Mouse (Mus musculus) midbrain, embryonic 12.5 days (tissue): Measurements from ENCODE around the gene Cd300lb. TPM values are rescaled to one million over a fixed set of nuclear protein-coding genes. Genes with fewer than 3 reads are reported as not detected.
A peak's percentile ranks its signal among the peaks of the same experiment; 100 is the strongest.
"Not testable (repeated sequence)": the region's sequence is repeated elsewhere in the genome, so short reads cannot be mapped to it uniquely, and the experiment has no call there.

Source experiments
- ATAC-seq: fragments of 200-750 bp; cut with Nextera tagmentation; 2 replicates; pipeline ENCODE4 v1.8.0; 2017; ENCODE audit warnings: low read depth, moderate TSS enrichment, moderate library complexity; ENCODE audit not compliant: low FRiP score
- H3K27ac ChIP-seq: fragments of 300-500 bp; sonication (generic); replicated peaks from 2 replicates; pipeline ENCODE4 v1.5.1; 2016; ENCODE audit warnings: mild to moderate bottlenecking
- H3K27me3 ChIP-seq: fragments of 300-500 bp; sonication (generic); 2 replicates; pipeline ENCODE4 v1.6.1; 2016; ENCODE audit warnings: mild to moderate bottlenecking
- H3K36me3 ChIP-seq: fragments of 300-500 bp; sonication (generic); 2 replicates; pipeline ENCODE4 v1.6.1; 2016
- H3K4me1 ChIP-seq: fragments of 300-500 bp; sonication (generic); 2 replicates; pipeline ENCODE4 v1.6.1; 2016
- H3K4me2 ChIP-seq: fragments of 300-500 bp; sonication (generic); replicated peaks from 2 replicates; pipeline ENCODE4 v1.6.1; 2016; ENCODE audit warnings: mild to moderate bottlenecking, moderate library complexity
- H3K4me3 ChIP-seq: fragments of 300-500 bp; sonication (generic); 2 replicates; pipeline ENCODE4 v1.5.1; 2016; ENCODE audit warnings: mild to moderate bottlenecking
- H3K9ac ChIP-seq: fragments of 300-500 bp; sonication (generic); replicated peaks from 2 replicates; pipeline ENCODE4 v1.6.1; 2016; ENCODE audit warnings: mild to moderate bottlenecking, moderate library complexity
- H3K9me3 ChIP-seq: fragments of 300-500 bp; sonication (generic); 2 replicates; pipeline ENCODE4 v1.6.1; 2016; ENCODE audit warnings: mild to moderate bottlenecking
- WGBS: fragments of 180-500 bp; shearing (Covaris S2); methylation state at CpG from one replicate; pipeline ENCODE4 v1.1.7; 2016; 5-methylcytosine and 5-hydroxymethylcytosine counted together
- polyA plus RNA-seq: library from polyadenylated mRNA; unstranded; fragments of >200 nt; fragmentation: Nextera tagmentation; extraction: Ambion mirVana; gene quantifications from 2 replicates; pipeline ENCODE4 v1.2.1, GENCODE M21; 2016

The Cd300lb gene
- polyA plus RNA-seq, 1 experiment from 2014 or later, result 0.08 TPM

DNA sequence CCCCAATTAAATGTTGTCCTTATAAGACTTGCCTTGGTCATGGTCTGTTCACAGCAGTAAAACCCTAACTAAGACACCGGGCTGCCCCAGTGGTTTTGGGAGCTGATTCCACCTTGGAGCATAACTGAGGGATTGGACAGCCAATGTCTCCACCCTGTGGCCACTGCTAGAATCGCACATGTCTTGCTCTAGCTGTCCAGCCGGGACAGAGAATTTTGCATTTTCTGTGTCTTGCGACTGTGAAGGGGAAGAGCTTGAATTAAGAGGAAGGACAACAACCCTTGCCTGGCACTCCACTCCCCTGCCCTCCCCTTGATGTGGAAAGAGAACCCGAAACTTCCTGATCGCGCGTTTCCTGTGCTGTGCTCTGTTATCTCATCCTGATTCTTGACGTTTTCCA is 21.3 kb downstream of the Cd300lb start:
- Histone ChIP-seq H3K27me3 (peaks cover 17% of the 10 kb centered on the region; the same call in 1 of the 2 replicates), H3K9me3 (no peaks in the 10 kb centered on the region), H3K36me3 (no peaks in the 10 kb centered on the region), H3K4me2 (no peak overlapping the region), H3K27ac (no peak overlapping the region), H3K4me1 (no peaks in the 10 kb centered on the region), H3K9ac (no peak overlapping the region), H3K4me3 (no peak overlapping the region)
- ATAC-seq, result 0 out of 2 replicates have a peak, but pooled peaks have one; percentile 4
- WGBS, result 11% methylated on average over 9 of the region's 9 CpGs

DNA sequence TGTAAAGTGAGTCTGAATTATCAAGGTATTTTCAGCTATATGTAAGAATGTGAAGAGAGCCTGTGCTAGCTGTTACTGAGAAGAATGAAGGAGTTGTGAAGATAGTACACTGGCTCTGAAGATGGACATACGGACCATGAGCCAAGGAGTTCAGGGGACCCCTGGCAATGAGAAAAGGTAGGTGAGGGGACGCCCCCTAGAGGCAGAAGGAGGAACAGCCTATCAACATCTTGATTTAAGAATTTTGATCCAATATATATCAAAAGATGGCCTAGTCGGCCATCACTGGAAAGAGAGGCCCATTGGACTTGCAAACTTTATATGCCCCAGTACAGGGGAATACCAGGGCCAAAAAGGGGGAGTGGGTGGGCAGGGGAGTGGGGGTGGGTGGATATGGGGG is 24.6 kb downstream of the Cd300lb start:
- H3K27ac ChIP-seq, H3K9ac ChIP-seq, H3K4me1 ChIP-seq, H3K9me3 ChIP-seq, H3K4me2 ChIP-seq, H3K4me3 ChIP-seq, ATAC-seq, H3K36me3 ChIP-seq: not testable (repeated sequence)
- H3K27me3 ChIP-seq, result peaks cover 17% of the 10 kb centered on the region; the same call in 1 of the 2 replicates
- WGBS, result 33% methylated on average over 3 of the region's 3 CpGs

DNA sequence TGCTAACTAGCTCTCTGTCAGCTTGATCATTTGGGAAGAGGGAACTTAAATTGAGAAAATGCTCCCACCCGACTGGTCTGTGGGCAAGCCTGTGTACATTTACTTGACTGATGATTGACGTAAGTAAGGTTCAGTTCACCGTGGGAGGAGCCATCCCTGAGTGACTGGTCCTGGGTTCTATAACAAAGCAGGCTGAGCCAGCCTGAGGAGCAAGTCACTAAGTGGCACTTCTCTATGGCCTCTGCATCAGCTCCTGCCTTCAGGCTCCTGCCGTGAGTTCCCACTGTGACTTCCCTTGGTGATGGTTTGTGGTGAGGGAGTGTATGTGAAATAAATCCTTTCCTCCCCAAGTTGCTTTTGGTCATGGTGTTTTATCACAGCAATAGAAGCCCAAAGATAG is 26.1 kb downstream of the Cd300lb start:
- Histone ChIP-seq H3K9me3 (no peaks in the 10 kb centered on the region), H3K9ac (no peak overlapping the region), H3K27me3 (0 out of 2 replicates have a peak, but pooled peaks cover 6% of the 10 kb centered on the region), H3K36me3 (no peaks in the 10 kb centered on the region), H3K4me3 (no peak overlapping the region), H3K27ac (no peak overlapping the region), H3K4me2 (no peak overlapping the region), H3K4me1 (no peaks in the 10 kb centered on the region)
- 63% methylated on average over 4 of the region's 4 CpGs for WGBS
- ATAC-seq, result no peak

DNA sequence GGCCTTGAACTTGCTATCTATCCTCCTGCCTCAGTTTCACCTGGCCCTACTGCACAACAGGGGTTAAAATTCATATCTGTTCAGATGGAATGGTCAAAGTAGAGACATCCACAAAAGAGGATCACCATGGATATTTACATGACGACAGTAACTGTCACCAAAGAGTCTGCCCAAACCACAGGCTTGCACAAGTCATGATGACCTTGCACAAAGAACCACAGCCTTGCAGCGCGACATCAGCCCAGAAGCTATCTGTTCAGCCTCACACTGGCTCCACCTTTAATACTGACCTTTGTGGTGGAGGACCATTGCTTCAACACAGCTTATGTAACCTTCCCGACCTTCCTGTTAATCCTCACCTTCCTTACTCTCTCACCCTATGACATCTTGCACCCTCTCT is 26.6 kb downstream of the Cd300lb start:
- H3K4me1 ChIP-seq, result no peaks in the 10 kb centered on the region
- no peak overlapping the region for H3K9ac ChIP-seq
- ATAC-seq, result no peak
- H3K9me3 ChIP-seq, result no peaks in the 10 kb centered on the region
- 82% methylated on average over 4 of the region's 4 CpGs for WGBS
- no peak overlapping the region for H3K4me3 ChIP-seq
- no peaks in the 10 kb centered on the region for H3K36me3 ChIP-seq
- no peak overlapping the region for H3K4me2 ChIP-seq
- H3K27me3 ChIP-seq, result 0 out of 2 replicates have a peak, but pooled peaks cover 4% of the 10 kb centered on the region
- H3K27ac ChIP-seq, result no peak overlapping the region

DNA sequence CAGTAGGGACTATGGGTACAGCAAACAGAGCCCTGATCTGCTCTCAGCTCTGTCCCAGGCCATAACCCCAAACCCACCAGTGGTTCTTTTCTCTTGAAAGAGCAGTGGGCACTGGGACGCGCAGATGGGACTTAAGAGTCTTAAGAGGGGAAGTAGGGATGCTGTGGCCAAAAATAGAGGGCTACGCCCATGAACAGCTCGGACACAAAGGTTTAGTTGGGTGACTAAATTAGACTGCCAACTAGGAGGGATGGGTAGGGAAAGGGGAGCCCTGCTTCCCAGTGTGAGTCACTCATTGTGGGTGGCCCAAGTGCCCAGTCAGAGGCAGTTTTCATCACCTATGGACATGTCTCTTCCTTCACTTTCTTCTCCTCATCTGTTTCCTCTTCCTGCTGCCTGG is 31.0 kb downstream of the Cd300lb start:
- no peak overlapping the region for H3K27ac ChIP-seq
- H3K9ac ChIP-seq, result no peak overlapping the region
- no peak overlapping the region for H3K4me3 ChIP-seq
- H3K36me3 ChIP-seq, result no peaks in the 10 kb centered on the region
- H3K4me2 ChIP-seq, result no peak overlapping the region
- peaks cover 8% of the 10 kb centered on the region; the same call in 1 of the 2 replicates for H3K27me3 ChIP-seq
- WGBS, result 85% methylated on average over 4 of the region's 4 CpGs
- H3K4me1 ChIP-seq, result no peaks in the 10 kb centered on the region
- no peak for ATAC-seq
- H3K9me3 ChIP-seq, result no peaks in the 10 kb centered on the region

DNA sequence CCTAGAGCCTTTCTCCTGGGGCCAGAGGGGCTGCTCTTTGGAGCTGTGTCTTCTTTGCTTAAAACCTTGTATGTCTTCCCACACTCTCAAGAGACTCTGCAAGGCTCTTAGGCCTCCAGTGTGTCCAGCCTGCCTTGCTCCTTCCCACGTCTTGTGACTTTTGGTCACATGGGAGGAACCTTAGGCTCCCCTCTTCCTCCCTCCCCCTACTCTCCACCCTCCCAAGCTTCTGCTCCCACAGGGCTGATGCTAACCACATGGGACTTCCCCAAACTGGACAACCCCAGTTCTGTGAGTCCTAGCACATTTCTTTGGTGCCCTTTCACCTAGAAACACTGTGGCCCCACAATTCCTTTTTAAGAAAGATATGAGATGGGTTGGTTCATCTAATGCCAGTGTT is 36.2 kb downstream of the Cd300lb start:
- H3K36me3 ChIP-seq, result no peaks in the 10 kb centered on the region

DNA sequence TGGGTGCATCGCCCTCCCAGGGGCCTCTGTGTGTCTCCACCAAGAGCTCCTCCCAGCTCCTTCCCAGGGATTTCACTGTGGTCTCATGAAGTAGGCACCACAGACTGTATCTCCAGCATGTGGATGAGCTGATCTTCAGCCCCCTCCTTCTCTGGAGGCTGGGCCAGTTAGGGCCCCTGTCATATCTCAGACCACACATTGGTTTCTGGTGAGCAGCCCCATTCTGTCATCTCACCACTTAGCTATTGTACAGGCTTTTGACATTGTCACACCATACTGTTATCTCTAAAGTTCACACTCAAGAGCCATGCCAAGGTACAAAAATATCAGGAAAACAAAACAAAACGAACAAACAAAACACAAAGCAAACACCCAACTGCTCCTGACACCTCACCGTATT is 38.1 kb downstream of the Cd300lb start:
- H3K36me3 ChIP-seq, result no peaks in the 10 kb centered on the region
- WGBS, result 92% methylated on average over 3 of the region's 3 CpGs
- H3K9me3 ChIP-seq, result no peaks in the 10 kb centered on the region
- H3K27ac ChIP-seq, result no peak overlapping the region
- H3K9ac ChIP-seq, result no peak overlapping the region
- H3K4me3 ChIP-seq, result no peak overlapping the region
- no peak for ATAC-seq
- peaks cover 3% of the 10 kb centered on the region; the same call in 1 of the 2 replicates for H3K27me3 ChIP-seq
- H3K4me2 ChIP-seq, result no peak overlapping the region
- H3K4me1 ChIP-seq, result no peaks in the 10 kb centered on the region

More for the DNA sequence above, 36.2 kb downstream of the Cd300lb start:
- no peak overlapping the region for H3K4me2 ChIP-seq
- H3K9ac ChIP-seq, result no peak overlapping the region
- WGBS, result 39% methylated on average over 1 of the region's 1 CpGs
- no peaks in the 10 kb centered on the region for H3K4me1 ChIP-seq
- ATAC-seq, result no peak
- peaks cover 3% of the 10 kb centered on the region; the same call in 1 of the 2 replicates for H3K27me3 ChIP-seq
- no peak overlapping the region for H3K4me3 ChIP-seq
- no peak overlapping the region for H3K27ac ChIP-seq
- H3K9me3 ChIP-seq, result no peaks in the 10 kb centered on the region

DNA sequence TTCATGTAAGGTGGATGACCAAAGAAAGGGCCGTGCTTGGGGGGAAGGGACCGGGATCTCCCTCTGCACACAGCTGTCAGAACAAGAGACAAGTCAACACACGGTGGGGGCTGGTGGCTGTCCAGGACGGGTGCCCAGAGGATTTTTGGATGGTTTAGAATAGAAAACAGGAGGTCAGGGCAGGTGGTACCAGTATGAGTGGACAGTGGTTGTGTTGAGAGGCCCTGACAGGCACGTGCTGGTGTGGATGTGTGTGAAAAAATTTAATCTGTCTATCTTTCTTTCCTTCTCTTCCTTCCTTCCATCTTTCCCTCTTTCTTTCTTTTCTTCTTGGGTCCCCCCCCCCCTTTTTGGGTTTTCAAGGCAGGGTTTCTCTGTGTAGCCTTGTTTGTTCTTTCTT is 43.6 kb downstream of the Cd300lb start:
- no peaks in the 10 kb centered on the region for H3K36me3 ChIP-seq
- H3K9ac ChIP-seq, result no peak overlapping the region
- H3K9me3 ChIP-seq, result no peaks in the 10 kb centered on the region
- 59% methylated on average over 5 of the region's 5 CpGs for WGBS
- no peak overlapping the region for H3K4me2 ChIP-seq
- no peak overlapping the region for H3K27ac ChIP-seq
- no peaks in the 10 kb centered on the region for H3K4me1 ChIP-seq
- H3K4me3 ChIP-seq, result no peak overlapping the region
- no peak for ATAC-seq
- 0 out of 2 replicates have a peak, but pooled peaks cover 8% of the 10 kb centered on the region for H3K27me3 ChIP-seq

DNA sequence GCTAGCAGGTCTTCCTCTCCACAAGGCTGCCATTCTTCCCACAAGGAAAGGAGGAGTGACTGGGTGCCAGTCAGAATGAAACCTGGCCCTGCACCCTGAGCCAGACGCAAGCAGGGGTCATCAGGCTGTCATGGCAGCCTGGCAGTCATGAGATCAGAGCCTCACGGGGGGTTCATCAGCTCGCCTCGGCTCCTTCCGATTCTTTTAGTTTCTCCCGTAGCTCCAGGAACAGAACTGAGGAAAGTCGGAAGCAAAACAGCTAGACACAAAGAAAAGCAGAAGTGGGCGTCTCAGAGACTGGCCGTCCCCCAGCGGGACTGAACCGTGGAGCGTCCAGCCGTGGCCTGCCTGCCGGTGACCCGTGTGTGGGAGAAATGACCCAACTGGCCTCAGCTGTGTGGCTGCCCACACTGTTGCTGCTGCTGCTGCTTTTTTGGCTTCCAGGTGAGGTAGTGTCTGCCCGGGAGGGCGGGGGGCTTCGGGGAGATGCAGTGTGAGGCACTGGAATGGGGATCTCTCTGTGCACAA is 44.1 kb downstream of the Cd300lb start, which contains the start of gene Cd300a:
Gene Cd300a, plus strand, starts transcription at position 51 of the 528 bp plus-strand sequence.
- 0 out of 2 replicates have a peak, but pooled peaks cover 8% of the 10 kb centered on the region for H3K27me3 ChIP-seq
- H3K36me3 ChIP-seq, result no peaks in the 10 kb centered on the region
- H3K4me1 ChIP-seq, result no peaks in the 10 kb centered on the region
- WGBS, result 62% methylated on average over 18 of the region's 18 CpGs
- no peaks in the 10 kb centered on the region for H3K9me3 ChIP-seq
- no peak for ATAC-seq
- H3K9ac ChIP-seq, result no peak within 1 kb of the TSS
- H3K27ac ChIP-seq, result no peak within 1 kb of the TSS
- H3K4me2 ChIP-seq, result no peak within 1 kb of the TSS
- no peak within 1 kb of the TSS for H3K4me3 ChIP-seq

DNA sequence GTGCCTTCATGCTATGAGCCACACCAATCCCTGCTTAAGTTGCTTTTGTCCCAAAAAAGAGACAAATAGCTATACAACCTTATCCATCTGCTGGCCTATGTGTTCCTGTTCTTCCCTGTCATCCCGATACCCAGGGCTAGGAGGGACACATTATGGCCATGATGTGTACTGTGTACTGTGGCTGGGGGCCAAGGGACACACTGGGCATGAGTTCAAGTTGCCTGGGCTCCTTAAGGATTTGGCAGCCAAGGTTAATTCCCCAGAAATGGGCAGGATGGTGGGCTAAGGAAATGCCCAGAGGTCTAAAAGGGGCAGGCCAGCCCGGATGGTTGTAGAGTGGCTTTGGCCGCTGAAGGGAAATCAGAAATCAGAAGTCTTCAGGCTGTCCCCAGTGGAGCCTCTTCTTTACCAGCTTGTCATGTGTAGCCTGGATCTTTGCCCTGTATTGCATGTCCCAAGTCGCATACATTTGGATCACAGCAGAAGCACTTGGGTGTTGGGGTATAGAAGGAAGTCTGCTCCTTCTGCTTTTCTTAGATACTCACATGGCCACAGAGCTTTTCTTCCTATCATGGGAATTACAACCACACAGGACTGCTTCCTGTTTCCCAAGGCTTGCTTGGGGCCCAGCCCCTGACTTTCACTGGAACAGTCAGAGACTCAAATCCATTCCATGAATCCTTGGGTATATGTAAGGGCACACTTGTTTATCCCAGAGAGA is 49.6 kb downstream of the Cd300lb start:
- H3K4me3 ChIP-seq, result no peak overlapping the region
- no peak overlapping the region for H3K27ac ChIP-seq
- no peak overlapping the region for H3K9ac ChIP-seq
- no peaks in the 10 kb centered on the region for H3K4me1 ChIP-seq
- H3K27me3 ChIP-seq, result no peaks in the 10 kb centered on the region
- no peaks in the 10 kb centered on the region for H3K9me3 ChIP-seq
- no peak overlapping the region for H3K4me2 ChIP-seq
- no peaks in the 10 kb centered on the region for H3K36me3 ChIP-seq
- ATAC-seq, result no peak
- 92% methylated on average over 4 of the region's 4 CpGs for WGBS

DNA sequence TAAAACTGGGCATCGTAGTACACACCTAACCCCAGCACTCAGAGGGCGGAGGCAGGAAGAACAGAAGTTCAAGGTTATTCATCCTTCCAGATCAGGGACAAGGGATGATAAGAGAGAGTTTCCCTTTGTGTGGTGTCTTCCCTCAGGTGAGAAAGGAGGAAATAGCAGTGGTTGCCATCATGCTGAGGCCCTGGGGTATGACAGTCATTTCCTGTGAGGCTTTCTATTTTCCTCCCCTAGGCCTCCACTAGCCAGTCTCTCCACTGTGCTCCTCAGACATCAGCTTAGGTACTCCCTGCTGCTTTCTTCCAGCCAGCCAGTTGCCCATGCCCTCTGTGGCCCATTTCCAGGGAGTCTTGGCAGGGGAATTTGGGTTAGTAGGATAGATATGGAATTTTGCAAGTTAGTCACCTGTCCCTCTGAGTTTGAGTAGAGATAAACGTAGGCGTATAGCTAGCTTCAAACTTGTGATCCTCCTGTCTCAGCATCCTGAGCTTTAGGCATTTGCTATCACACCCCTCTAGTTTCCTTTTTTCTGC is 50.9 kb downstream of the Cd300lb start:
- Histone ChIP-seq H3K9me3 (no peaks in the 10 kb centered on the region), H3K27ac (no peak overlapping the region), H3K4me3 (no peak overlapping the region), H3K4me1 (no peaks in the 10 kb centered on the region), H3K4me2 (no peak overlapping the region), H3K27me3 (no peaks in the 10 kb centered on the region), H3K36me3 (no peaks in the 10 kb centered on the region), H3K9ac (no peak overlapping the region)
- WGBS, result 90% methylated on average over 4 of the region's 4 CpGs
- ATAC-seq, result no peak

DNA sequence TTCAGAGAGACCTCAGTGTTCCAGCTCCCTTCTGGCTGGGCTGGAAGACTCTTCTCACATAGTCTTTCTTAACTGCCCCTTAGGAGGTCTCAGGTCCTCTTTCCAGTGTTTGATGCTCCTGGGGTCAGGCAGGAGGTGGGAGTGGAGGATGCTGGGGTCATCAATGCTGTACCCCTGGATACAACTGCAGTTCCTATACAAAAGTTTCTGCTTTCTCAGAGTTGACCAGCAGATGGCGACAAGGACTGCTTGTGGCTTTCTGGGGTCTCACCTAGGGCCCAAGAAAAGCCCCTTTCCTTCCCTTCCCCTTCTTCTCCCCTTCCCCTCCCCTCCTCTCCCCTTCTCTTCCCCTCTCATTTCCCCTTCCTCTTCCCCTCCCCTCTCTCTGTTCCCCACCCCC is 53.6 kb downstream of the Cd300lb start:
- Histone ChIP-seq H3K27ac (no peak overlapping the region), H3K9me3 (no peaks in the 10 kb centered on the region), H3K4me2 (no peak overlapping the region), H3K4me3 (no peak overlapping the region), H3K36me3 (no peaks in the 10 kb centered on the region), H3K27me3 (no peaks in the 10 kb centered on the region), H3K4me1 (0 out of 2 replicates have a peak, but pooled peaks cover under 1% of the 10 kb centered on the region), H3K9ac (no peak overlapping the region)
- WGBS, result 0% methylated on average over 1 of the region's 1 CpGs
- no peak for ATAC-seq
